Mouse (Mus musculus) C2C12 (cell line): ENCODE data around the gene Ctnnd2. TPM values are rescaled to one million over a fixed set of nuclear protein-coding genes. Genes with fewer than 3 reads are reported as not detected.
"Not testable (repeated sequence)": the region's sequence is repeated elsewhere in the genome, so short reads cannot be mapped to it uniquely, and the experiment has no call there.

Experiments used
- H3K27me3 ChIP-seq: one replicate; pipeline ENCODE4 v1.6.1; 2011; ENCODE audit not compliant: control insufficient read depth, insufficient read depth, insufficient read length
- H3K36me3 ChIP-seq: one replicate; pipeline ENCODE4 v1.6.1; 2011; ENCODE audit not compliant: control insufficient read depth, insufficient read depth
- H3K4me3 ChIP-seq: one replicate; pipeline ENCODE4 v1.5.1; 2011; ENCODE audit warnings: mild to moderate bottlenecking, control low read depth; ENCODE audit not compliant: poor library complexity, insufficient read depth, severe bottlenecking
- H3K79me2 ChIP-seq: one replicate; pipeline ENCODE4 v1.6.1; 2011; ENCODE audit not compliant: control insufficient read depth, insufficient read depth
- H3K79me3 ChIP-seq: one replicate; pipeline ENCODE4 v1.6.1; 2011; ENCODE audit warnings: low read depth, control low read depth
- H3ac ChIP-seq: one replicate; pipeline ENCODE3; 2011; ENCODE audit warnings: low read depth; ENCODE audit not compliant: control insufficient read depth, insufficient read length
- CEBPB ChIP-seq: IDR thresholded peaks from one replicate; pipeline ENCODE4 v1.6.1; 2011; ENCODE audit warnings: low read depth, mild to moderate bottlenecking, control low read depth, moderate library complexity
- CTCF ChIP-seq: IDR thresholded peaks from one replicate; pipeline ENCODE4 v1.5.1; 2011; ENCODE audit not compliant: control insufficient read depth, insufficient read depth, insufficient read length
- FOSL1 ChIP-seq: IDR thresholded peaks from one replicate; pipeline ENCODE4 v1.8.0; 2011; ENCODE audit warnings: mild to moderate bottlenecking, low read length; ENCODE audit not compliant: poor library complexity, insufficient read depth, severe bottlenecking
- MAX ChIP-seq: IDR thresholded peaks from one replicate; pipeline ENCODE4 v1.6.1; 2011; ENCODE audit warnings: mild to moderate bottlenecking, control low read depth
- MYOD1 ChIP-seq: IDR thresholded peaks from one replicate; pipeline ENCODE4 v1.6.1; 2011; ENCODE audit warnings: low read depth; ENCODE audit not compliant: control insufficient read depth, insufficient read length
- MYOG ChIP-seq: IDR thresholded peaks from one replicate; pipeline ENCODE4 v1.6.1; 2011; ENCODE audit not compliant: control insufficient read depth, insufficient read length; ENCODE audit errors: extremely low read depth
- USF1 ChIP-seq: IDR thresholded peaks from one replicate; pipeline ENCODE4 v1.6.1; 2011; ENCODE audit warnings: low read depth, mild to moderate bottlenecking, control low read depth, moderate library complexity
- long read RNA-seq, 2 experiments: library from polyadenylated mRNA; unstranded; transcript quantifications; one replicate each; pipeline ENCODE4 v2.0.0; 2019 to 2020
- polyA plus RNA-seq: library from polyadenylated mRNA; unstranded; fragments of >200 nt; fragmentation: generic; extraction: Trizol; gene quantifications from one replicate; pipeline ENCODE4 v1.2.1, GENCODE M21; 2012; ENCODE audit warnings: missing spikeins

Ctnnd2 gene
- polyA plus RNA-seq: 0.07 TPM
- long read RNA-seq, experiment 1, partial matches to known transcripts: 1 of 1 reads
- long read RNA-seq, experiment 1, other reads (novel, unspliced or antisense): 0 of 1 reads
- long read RNA-seq, experiment 2, partial matches to known transcripts: 4 of 5 reads
- long read RNA-seq, experiment 2, other reads (novel, unspliced or antisense): 1 of 5 reads

- H3K36me3 ChIP-seq: no peaks in the 10 kb centered on the region
- no peak within 1 kb of the TSS for H3ac ChIP-seq
- no peak within 1 kb of the TSS for H3K4me3 ChIP-seq
- TF ChIP-seq USF1 (no peak), MYOG (no peak), CEBPB (no peak), FOSL1 (no peak), MYOD1 (no peak), MAX (no peak), CTCF (no peak)
- no peaks in the 10 kb centered on the region for H3K79me2 ChIP-seq
- H3K79me3 ChIP-seq: no peaks in the 10 kb centered on the region
- H3K27me3 ChIP-seq: peaks cover 21% of the 10 kb centered on the region
Measured at GRCm38 (mm10) chr15:30172391-30173281, at the start of gene Ctnnd2. Ctnnd2 (plus strand) TSS chr15:30172593.

DNA sequence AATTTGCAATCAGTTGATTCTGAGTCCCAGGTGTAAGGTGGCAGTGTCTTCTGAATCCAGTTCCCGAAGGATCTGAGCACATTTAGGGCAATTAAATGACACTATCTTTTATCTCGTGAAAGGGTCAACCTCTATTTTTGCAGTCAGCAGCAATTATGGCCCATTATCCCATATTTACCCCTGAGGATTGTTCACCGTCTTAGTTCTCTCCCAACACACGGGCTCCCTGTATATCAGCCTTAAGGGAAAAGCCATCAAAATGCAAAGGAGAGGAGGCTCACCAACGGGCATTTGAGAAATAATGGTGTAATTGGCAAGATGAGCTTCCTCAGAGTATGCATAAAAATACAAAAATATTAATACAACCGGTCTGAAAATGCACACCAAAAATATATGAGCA is 41.7 kb upstream of the Ctnnd2 start:
- Histone ChIP-seq H3K36me3 (no peaks in the 10 kb centered on the region), H3K27me3 (no peaks in the 10 kb centered on the region), H3K79me3 (no peaks in the 10 kb centered on the region), H3K79me2 (no peaks in the 10 kb centered on the region), H3ac (no peak overlapping the region), H3K4me3 (no peak overlapping the region)
- TF ChIP-seq MYOD1: no peak
- no peak for TF ChIP-seq MYOG
- TF ChIP-seq CTCF: no peak
- no peak for TF ChIP-seq CEBPB
- TF ChIP-seq MAX: no peak
- no peak for TF ChIP-seq FOSL1
- TF ChIP-seq USF1: no peak

DNA sequence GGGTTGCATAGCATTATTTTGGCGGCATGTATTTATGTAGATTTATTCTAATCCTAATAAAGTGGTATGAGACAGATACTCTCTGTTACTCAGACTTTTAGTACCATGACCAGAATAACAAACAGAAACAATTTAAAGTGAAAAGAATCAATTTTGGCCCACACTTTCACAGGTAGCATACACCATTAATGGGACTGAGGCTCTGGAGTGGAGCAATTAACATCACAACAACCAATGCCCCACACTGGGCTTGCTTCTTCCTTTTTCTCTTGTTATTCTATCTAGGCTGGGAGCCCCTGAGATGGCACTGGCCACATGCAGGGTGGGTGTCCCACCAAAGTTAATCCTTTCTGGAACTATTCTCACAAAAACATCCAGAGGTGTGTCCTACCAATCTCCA is 32.8 kb upstream of the Ctnnd2 start:
- not testable (repeated sequence) for H3K79me2 ChIP-seq, H3K27me3 ChIP-seq, H3K4me3 ChIP-seq, H3K36me3 ChIP-seq, H3ac ChIP-seq, H3K79me3 ChIP-seq

DNA sequence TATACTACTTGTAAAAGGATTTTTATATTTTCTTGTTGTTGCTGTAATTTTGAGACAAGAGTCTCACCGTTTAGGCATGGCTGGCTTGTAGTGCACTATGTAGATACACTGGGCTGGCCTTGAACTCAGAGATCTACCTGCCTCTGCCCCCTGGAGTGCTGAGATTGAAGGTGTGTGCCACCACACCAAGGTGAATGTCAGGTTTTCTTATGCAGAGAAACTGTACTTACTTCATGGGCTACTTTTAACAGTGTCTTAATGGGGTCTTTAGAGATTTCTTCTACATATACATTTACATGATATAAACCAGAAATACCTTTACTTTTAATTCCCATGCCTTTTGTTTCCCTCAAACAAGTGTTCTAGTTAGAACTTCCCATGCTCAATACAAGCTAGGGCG is 27.0 kb upstream of the Ctnnd2 start:
- Histone ChIP-seq H3ac (no peak overlapping the region), H3K79me3 (no peaks in the 10 kb centered on the region), H3K27me3 (no peaks in the 10 kb centered on the region), H3K4me3 (no peak overlapping the region), H3K79me2 (no peaks in the 10 kb centered on the region), H3K36me3 (no peaks in the 10 kb centered on the region)
- no peak for TF ChIP-seq CTCF
- no peak for TF ChIP-seq MYOG
- no peak for TF ChIP-seq USF1
- no peak for TF ChIP-seq MYOD1

- Histone ChIP-seq H3K27me3 (no peaks in the 10 kb centered on the region), H3ac (no peak overlapping the region), H3K4me3 (no peak overlapping the region), H3K36me3 (no peaks in the 10 kb centered on the region), H3K79me3 (no peaks in the 10 kb centered on the region), H3K79me2 (no peaks in the 10 kb centered on the region)
- TF ChIP-seq MYOG (no peak), FOSL1 (no peak)
Measured at GRCm38 (mm10) chr15:30152176-30152575, 20.2 kb upstream of the Ctnnd2 start.

DNA sequence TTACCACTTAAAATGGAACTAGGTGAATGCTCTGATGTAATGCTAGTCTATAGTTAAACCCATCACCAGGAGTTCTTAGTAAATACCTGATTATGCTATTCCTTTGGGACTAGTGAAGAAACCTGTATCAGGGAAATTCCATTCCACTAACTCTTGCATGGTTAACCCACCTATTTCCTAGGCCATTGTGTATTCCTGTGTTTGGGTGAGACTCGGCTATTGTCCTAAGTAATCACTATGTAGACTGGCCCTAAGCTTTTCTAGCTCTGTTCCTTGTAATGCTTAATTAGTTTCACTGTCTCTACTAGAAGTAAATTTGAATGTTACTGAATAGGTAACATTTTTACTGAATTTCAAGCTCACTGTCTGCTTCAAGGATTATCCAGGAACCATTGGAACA is 14.4 kb upstream of the Ctnnd2 start:
- TF ChIP-seq MAX (no peak), CEBPB (no peak), USF1 (no peak), FOSL1 (no peak), CTCF (no peak), MYOG (no peak), MYOD1 (no peak)
- Histone ChIP-seq H3K27me3 (no peaks in the 10 kb centered on the region), H3ac (no peak overlapping the region), H3K4me3 (no peak overlapping the region), H3K79me2 (no peaks in the 10 kb centered on the region), H3K79me3 (no peaks in the 10 kb centered on the region), H3K36me3 (no peaks in the 10 kb centered on the region)
